Mouse (Mus musculus): ENCODE results near the gene Gpbar1.
"Not testable (repeated sequence)": the region's sequence is repeated elsewhere in the genome, so short reads cannot be mapped to it uniquely, and the experiment has no call there.

Gpbar1 gene

DNA sequence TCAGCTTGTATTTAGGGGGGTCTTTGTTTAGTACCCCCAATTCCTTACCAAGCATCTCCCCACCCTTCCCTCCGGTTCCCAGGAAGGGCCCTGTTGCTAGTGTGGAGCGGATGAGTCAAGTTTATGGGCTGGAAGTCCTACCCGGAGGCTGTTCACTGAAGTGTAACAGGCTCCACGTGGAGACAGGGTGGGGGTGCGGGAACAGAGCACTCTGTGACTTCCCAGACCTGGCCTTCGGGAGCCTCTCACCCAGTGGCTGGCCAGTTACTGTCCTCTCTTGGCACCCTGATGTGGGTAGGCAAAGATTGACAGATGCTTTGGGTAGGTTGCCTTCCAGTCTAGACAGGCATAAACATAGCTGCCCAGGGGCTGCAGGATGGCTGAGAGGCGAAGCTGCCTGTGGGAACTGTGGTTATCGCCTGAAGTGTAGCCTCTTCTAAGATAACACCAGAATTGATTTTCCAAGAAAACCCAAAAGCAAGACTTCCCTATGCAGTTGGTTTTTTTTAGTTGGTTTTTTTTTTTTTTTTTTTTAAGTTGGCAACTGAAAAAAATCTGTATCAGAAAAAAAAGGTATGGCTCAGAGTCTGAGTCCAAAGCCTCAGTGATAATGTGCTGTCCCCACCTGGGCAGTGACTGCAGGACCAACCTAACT lies 340 bp upstream of the Gpbar1 start:
- no peak for DNase-seq (ENCODE audit: low spot score)

DNA sequence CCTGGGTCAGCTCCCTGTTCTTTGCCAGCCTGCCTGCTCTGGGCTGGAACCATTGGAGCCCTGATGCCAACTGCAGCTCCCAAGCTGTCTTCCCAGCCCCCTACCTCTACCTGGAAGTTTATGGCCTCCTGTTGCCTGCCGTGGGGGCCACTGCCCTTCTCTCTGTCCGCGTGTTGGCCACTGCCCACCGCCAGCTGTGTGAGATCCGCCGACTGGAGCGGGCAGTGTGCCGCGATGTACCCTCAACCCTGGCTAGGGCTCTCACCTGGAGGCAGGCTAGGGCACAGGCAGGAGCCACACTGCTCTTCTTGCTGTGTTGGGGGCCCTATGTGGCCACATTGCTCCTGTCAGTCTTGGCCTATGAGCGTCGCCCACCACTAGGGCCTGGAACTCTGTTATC lies 638 bp downstream of the Gpbar1 start:
- no peak for DNase-seq (ENCODE audit: low spot score)

DNA sequence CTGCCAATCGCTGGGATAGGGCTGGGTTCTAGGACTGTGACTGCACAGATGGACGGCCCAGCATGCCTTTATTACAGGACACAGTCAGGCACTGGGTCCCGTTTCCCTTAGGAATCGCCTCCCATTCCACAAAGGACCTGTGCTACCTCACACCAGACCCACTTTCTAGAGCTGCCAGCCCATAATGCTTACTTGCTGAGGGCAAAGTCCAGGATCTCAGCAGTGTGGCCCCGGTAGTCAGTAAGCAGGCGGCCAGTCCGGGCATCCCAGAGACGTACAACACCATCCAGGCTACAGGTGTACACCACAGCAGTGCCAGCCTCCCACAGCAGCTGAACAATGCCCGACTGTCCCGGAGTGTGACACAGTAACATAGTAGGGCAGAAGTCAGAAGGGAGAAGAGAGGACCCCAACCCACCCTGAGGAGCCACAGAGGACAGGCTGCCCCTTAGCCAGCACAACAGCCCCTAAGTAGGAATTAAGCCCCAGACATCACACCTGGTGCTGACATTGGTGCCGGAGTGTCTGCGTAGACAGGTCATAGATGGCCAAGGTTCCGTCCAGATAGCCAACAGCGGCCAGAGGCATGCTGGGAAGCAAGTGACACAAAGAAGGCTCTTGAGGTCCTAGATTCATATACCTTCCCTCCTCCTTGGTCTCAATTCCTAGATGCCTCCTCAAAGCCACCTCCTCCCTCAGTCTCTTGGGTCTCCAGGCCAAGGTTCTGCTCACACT lies 2.4 kb downstream of the Gpbar1 start:
- no peak for DNase-seq (ENCODE audit: low spot score)

DNA sequence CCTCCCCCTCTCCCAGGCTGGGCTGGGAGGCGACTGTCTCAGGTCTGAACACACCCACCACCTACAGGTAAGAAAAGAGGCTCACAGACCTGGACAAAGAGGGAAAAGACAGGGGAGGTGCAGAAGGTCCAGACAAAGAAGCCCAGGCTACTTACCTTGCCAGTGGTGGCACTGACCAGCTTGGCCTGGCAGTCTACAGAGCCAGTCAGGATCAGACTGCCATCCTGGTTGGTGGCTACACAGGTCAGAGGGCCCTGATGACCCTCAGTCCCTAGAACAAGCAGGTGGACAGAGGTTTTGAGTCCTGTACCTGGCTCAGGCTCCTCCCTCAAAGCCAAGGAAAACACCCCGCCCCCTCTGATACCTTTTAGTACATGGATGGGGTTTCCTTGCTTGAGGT lies 3.0 kb downstream of the Gpbar1 start:
- no peak for DNase-seq (ENCODE audit: low spot score)

DNA sequence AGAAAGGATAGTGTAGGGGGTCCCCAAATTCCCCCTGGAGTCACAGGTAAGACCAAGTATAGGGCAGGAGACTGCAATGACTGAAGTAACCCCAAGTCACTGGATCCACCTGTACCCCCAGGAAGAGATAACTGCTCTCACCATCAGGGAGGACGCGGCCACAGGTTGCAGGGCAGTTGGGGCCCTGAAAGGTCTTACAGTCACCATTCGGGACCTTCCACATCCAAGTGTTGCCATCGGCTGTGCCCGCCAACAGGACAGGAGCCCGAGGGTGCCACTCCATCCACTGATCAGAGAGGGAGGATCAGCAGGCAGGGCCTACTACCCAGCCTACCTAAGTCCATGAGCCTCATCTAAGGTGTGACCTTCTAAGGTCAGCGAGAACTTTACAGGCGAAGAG lies 3.5 kb downstream of the Gpbar1 start:
- DNase-seq (ENCODE audit: low spot score), result no peak

DNA sequence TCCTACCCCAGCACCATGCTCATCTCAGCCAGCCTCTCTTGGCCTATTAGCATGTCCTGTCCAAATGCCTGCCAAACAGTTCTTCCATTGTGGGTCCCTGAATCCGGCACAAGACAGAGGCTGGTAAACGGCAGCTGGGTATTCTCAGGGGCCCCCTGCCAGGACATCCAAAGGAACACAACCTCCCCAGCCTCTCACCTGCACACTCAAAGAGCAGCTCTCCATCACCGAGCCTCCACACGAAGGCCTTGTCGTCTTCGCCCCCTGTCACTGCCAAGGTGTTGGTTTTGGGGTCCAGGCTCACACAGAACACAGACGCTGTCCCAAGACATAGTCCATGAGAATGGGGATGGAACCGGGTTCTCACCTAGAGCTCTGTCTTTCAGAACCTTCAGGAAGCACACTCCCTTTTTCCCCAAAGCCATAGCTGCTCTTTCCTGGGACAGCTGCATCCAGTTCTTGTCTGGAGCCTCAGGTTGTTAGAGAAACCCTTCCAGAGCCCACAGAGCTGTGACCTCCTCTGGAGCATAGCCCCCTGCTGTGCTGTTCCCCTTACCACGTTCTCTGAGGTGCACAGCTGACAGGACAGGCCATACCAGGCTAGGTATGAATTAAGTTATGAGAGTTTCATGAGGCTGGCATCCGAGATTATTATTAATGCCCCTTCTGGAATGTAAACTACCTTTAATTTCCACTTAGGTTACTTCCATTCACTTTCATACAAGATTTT lies 4.7 kb downstream of the Gpbar1 start:
- no peak for DNase-seq (ENCODE audit: low spot score)

DNA sequence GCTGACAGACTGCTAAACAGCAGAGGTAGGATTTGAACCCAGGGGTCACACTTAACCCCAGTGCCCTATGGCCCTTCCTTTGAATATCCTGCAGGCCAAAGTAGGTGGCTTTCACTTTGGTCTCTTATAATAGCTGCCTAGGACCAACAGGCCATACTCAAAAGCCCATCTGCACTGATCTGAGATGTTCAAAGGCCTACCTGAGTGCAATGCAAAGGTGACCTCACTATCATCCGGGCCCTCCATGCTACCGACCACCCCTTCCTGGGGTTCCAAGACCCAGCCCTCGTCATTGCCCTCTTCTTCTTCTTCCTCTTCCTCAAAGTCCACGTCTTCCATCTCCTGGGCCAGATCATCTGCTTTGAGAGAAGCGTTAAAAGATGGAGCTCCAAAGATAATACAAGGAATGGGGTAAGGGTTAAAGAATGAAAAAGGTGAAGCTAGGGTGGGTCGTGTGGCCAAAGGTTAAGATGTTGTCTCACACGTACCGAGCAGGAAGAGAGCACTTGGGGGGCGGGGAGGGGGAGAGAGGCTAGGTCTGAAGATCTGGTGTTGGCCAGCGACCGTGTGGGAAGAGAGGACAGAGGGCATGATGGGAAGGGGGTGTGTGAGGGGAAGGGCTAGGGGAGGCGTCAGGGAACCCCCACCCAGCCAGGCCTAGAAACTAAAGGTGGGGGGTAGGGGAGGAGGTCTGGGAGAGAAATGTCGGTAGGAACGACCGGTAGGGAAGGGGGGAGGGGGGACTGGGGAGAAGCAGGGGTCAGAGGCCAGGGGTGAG lies 5.5 kb downstream of the Gpbar1 start:
- DNase-seq (ENCODE audit: low spot score), result no peak

DNA sequence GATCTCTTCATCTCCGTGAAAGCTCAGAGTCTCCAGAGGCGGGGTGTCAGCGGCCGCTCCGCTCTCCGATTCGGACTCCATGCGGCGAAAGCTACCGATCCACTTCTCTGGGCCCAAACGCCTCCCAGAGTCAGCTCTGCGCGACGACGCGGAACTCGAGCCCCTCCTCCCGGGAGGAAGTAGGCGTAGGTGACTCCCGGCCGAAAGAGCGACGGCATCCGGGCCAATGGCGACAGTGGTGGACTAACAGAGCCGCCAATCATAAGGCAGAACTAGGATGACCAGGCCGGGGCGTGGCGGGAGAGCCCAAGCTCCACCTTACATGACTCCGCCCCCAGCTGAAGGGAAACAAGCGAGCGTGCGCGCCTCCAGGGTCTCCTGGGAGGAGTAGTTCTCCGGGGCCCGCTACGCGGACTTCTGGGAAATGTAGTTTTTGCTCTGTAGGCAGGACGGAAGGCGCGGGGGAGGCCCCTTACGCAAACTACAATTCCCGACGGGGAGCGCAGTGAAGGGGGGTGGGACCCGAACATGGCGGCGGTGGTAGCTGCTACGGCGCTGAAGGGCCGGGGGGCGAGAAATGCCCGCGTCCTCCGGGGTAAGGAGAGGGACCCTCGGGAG lies 6.3 kb downstream of the Gpbar1 start, which contains the start of the genes Aamp and Pnkd:
Aamp (minus strand) TSS at position 196 of the 618 bp plus-strand sequence.
Pnkd (plus strand) TSS at position 388 of the 618 bp plus-strand sequence.
- peak; percentile 100 for DNase-seq (ENCODE audit: low spot score)

DNA sequence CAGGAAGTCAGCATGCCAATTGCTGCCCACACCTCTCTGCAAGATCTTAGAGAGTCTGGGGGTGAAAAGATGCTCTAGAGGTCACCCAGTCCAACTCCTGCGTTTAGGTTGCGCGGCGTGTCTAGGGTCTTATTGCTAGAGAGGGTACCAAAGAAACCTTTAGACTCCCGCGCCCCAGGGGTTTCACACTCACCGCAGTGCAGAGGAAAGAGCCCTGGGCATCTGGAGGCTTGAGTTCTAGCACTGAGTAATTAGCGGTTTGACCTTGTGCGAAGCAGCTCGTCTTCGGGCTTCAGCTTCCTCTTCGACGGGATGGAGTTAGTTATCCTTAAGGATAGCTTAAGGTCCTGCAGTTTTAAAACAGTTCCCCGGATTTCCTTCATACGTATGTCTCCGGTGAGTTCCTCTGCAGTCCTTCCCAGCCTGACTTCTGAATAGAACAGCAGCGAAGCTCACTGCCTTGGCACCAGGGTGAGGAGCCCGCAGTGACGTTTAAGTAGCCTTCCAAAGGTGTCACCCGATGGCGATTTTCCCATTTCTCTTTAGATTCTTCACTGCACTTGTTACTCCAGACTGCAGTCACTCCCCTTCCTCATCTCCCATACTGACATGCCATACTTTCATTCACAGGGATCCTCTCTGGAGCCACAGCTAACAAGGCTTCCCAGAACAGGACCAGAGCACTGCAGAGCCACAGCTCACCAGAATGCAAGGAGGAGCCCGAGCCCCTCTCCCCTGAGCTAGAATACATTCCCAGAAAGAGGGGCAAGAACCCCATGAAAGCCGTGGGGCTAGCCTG lies 7.1 kb downstream of the Gpbar1 start:
- DNase-seq (ENCODE audit: low spot score), result no peak

DNA sequence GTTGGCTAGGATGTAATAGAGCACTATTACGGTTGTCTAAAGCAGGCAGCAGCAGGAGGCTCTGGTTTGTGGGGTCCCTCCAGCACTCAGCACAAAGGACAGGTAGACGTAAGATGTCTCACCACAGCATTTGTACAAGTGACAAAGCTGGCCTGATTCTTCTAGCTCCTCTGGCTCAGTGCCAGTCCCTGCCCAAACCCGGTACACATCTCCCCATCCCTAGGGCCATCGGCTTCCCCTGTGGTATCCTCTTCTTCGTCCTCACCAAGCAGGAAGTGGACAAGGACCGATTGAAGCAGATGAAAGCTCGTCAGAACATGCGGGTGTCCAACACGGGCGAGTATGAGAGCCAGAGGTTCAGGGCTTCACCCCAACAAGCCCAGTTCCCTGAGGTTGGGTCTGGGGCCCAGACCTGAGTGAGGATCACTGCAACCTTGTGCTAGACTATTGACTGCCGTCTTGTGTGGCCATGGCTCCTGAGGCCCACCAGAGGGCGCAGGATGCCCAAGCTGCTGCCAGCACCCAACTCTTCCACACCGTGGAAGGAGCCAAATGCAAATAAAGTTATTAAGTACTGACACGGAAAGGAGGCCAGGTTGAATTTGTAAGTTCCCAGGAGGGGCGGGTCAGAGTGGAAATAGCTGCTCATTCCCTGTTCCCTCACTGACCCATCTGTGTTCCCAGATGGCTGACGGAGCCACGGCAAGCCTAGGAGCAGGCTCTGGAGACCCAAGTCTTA lies 8.7 kb downstream of the Gpbar1 start:
- not testable (repeated sequence) for DNase-seq (ENCODE audit: low spot score)

DNA sequence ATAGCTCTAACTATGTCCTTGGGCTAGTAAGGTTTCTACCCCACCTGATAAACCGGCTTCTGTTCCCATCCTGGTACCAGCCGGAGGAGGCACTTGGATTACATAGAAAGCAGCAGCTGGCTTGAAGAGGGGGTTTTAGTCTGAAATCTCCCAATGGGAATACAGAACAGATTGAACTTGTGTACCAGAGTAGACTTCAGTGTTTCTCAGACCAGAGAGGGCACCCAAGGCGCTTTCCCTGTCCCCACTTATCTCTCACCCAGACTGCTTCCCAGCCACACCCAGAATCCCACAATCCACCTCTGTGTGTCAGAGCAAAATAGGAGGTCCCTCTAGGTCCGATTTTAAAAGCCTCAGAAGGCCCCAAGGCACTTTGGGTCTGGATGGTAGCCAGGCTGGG lies 10.0 kb downstream of the Gpbar1 start:
- no peak for DNase-seq (ENCODE audit: low spot score)

DNA sequence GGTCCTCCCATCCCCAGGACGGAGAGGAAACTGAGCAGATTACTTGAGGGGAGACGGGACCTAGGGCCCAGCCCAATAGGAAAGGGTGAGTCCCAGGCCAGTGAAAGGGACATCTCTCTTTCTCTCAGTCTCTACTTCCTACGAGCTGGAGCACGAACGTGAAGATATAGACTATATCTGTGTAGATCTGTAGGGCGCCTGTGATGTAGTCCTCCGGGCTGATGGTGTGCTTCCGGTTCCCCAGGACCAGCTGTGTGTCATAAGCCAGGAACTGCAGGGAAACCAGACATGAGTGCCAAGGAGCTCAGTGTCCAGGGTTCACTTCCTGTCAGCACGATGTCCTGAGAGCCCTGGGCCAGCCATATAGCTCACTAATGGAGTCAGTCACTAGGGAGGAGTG lies 10.9 kb downstream of the Gpbar1 start:
- no peak for DNase-seq (ENCODE audit: low spot score)

DNA sequence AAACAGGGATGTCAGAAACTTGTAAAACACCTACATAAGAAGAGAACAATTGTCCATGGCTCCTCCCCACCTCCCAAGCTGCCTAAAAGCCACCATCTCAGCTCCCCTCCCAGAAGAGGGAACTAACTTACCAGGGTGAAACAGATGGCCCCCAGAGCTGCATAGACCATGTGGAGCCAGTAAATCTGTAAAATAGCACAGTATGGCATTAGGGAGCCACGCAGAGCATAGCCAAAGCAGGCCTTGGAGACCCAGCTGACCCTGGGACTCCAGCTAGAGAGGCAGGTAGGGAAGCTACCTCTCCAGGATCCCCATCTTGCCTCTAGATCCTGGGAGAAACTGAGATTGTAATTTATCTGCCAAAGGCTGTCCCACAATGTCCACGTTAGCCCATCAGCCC lies 11.4 kb downstream of the Gpbar1 start:
- no peak for DNase-seq (ENCODE audit: low spot score)

DNA sequence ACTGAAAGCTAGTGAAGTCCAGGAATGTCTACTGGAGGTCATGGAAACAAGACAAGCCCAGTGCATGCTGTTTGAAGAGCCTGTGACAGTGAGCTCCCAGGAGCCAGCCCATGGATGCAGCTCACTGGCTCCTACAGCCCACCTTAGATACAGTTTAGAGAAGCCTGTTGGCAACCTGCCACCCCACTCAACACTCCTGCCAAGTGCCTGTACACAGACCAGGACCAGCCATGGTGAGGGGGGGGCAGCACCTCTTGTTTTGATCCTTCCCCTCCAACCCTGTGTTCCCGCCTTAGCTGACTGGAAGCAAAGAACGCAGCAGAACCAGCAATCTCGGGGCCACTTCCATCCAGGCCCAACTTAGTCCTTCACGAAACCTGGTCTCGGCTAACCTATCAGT lies 11.8 kb downstream of the Gpbar1 start:
- DNase-seq (ENCODE audit: low spot score), result no peak

DNA sequence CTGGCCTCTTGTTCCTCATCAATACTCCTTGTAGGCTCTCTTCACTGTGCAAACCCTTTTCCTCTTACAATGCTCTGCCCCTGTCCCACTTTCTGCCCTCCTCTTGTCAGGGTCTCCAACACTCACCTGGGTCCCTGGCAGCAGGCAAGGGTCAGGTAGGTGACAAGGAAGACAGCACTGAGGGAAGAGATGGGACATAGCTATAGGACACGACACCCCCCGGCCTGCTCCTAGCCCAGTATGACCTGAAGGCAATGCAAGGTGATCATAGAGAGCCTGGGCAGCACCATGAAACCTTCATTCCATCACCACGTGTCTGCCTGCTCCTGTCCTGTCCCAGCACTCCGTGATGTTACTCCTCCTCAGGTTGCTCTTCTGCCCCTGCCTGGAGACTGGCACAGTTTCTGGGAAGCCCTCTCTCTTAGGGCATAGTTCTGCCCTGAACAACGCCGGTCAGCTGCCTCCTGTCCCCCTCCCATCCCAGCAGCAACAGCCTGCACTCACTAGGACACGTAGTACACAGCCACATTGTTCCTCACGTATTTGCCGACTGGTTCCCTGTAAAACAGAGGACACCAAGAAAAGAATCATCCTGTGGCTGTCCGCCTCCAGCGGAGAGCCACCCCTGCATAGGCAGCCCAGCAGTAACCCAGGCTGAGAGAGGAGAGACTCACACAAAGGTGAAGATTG lies 14.1 kb downstream of the Gpbar1 start:
- DNase-seq (ENCODE audit: low spot score), result no peak

DNA sequence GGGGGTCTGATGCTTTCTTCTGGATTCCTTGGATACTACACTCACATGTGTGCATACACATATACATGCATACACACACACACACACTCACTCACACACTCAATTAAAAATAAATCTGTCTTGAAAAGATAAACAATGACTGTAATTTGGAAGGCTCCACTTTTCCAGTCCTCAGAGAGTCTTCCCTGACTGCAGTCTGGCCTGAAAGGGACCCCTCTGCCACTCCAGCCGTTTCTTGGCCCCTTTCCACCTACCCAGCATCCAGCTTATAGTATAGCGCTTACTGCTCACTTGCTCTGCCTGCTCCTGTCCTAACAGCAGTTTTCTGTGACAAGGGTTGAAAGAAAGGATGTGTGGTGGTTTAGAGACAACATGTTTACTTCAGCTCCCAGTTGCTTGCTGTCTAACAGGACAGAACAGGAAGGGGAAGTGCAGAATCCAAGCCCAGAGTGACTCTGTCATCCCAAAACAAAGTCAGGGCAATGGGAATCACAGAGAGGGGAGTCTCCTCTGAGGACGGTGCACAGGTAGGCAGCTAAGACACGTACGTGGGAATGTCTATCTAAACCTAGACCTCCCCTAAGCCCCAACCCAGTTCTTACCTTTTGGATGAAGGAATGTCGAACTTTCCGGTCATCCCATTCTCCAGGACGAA lies 15.1 kb downstream of the Gpbar1 start:
- DNase-seq (ENCODE audit: low spot score), result no peak

DNA sequence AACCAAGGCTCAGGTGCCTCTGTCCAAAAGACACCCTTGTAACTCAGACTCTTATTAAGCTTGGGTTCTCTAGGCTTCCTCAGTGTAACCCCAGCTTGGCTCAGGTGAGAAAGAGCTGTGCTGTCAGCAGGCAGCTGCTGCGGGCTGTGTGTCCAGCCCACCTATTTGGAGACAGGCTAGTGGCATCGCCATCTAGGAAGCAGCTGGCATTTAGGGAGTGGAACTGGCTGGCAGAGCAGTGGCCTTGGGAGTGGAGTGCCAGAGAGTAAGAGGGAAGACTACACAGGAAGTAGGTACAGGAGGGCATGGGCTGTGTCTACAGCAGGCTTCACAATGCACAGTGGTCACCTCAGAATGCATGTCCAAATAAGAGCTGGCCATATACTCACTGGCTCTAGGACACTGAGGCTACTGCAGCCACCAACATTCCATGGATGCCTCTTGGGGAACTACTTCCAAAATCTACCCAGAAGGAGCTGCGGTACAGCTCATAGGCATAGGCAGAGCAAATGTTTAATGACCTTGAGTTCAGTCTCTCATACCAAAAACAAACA lies 15.8 kb downstream of the Gpbar1 start:
- no peak for DNase-seq (ENCODE audit: low spot score)

DNA sequence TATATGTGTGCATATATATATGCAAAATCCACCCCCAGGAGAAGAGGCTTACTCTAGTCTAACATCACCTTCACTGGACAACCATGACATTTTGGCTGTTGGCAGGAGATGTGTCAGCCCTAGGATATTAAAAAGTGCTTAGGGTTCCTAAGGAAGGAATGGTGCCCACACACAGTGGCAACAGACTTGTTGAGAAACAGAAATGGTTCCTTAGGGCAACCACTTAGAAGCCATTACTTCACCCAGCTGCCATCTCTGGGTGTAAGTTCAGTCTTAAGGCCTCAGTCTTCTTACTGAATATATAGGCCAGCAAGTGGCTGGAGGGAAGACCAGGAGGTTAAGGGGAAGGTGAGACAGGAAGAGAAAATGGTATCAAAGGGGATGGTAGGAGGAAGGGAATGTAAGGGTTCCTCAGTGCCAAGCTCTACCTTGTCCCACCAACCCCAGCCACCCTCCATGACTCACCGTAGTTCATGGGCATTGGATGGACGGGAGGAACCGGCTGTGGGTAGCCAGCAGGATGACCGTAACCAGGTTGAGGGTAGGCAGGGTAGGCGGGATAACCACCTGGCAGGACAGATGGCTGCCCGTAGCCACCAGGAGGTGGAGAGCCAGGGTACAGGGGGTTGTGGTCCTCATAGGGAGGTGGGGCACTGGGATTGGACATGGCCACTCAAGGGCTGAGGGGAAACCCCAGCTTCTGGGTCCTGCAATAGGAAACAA lies 16.5 kb downstream of the Gpbar1 start:
- no peak for DNase-seq (ENCODE audit: low spot score)
